Mouse (Mus musculus) forebrain, embryonic 15.5 days (tissue): ENCODE results near the gene Atp10a. TPM values are rescaled to one million over a fixed set of nuclear protein-coding genes. Genes with fewer than 3 reads are reported as not detected.
A peak's percentile ranks its signal among the peaks of the same experiment; 100 is the strongest.

Experiments
- ATAC-seq: fragments of 200-750 bp; cut with Nextera tagmentation; replicated peaks from 2 replicates; pipeline ENCODE4 v1.8.0; 2017; ENCODE audit warnings: mild to moderate bottlenecking, moderate TSS enrichment, moderate library complexity
- H3K27ac ChIP-seq: fragments of 300-500 bp; sonication (generic); replicated peaks from 2 replicates; pipeline ENCODE4 v1.5.1; 2015; ENCODE audit warnings: mild to moderate bottlenecking, inconsistent platforms
- H3K27me3 ChIP-seq: fragments of 300-500 bp; sonication (generic); 2 replicates; pipeline ENCODE4 v1.6.1; 2015; ENCODE audit warnings: inconsistent platforms
- H3K36me3 ChIP-seq: fragments of 300-500 bp; sonication (generic); 2 replicates; pipeline ENCODE4 v1.6.1; 2015; ENCODE audit warnings: mild to moderate bottlenecking, inconsistent platforms
- H3K4me1 ChIP-seq: fragments of 300-500 bp; sonication (generic); 2 replicates; pipeline ENCODE4 v1.6.1; 2015; ENCODE audit warnings: inconsistent platforms
- H3K4me2 ChIP-seq: fragments of 300-500 bp; sonication (generic); replicated peaks from 2 replicates; pipeline ENCODE4 v1.6.1; 2015; ENCODE audit warnings: mild to moderate bottlenecking, inconsistent platforms
- H3K4me3 ChIP-seq: fragments of 300-500 bp; sonication (generic); 2 replicates; pipeline ENCODE4 v1.5.1; 2015; ENCODE audit warnings: mild to moderate bottlenecking, inconsistent platforms
- H3K9ac ChIP-seq: fragments of 300-500 bp; sonication (generic); replicated peaks from 2 replicates; pipeline ENCODE4 v1.6.1; 2015; ENCODE audit warnings: mild to moderate bottlenecking, inconsistent platforms
- H3K9me3 ChIP-seq: fragments of 300-500 bp; sonication (generic); 2 replicates; pipeline ENCODE4 v1.6.1; 2016; ENCODE audit warnings: inconsistent platforms
- WGBS: fragments of 180-500 bp; shearing (Covaris S2); methylation state at CpG from one replicate; pipeline ENCODE4 v1.1.7; 2015; ENCODE audit warnings: mixed read lengths; 5-methylcytosine and 5-hydroxymethylcytosine counted together
- polyA plus RNA-seq: library from polyadenylated mRNA; unstranded; fragments of >200 nt; fragmentation: Nextera tagmentation; extraction: Ambion mirVana; gene quantifications from 2 replicates; pipeline ENCODE4 v1.2.1, GENCODE M21; 2015

Atp10a gene
- polyA plus RNA-seq, 1 experiment from 2014 or later, result 1.2 TPM

DNA sequence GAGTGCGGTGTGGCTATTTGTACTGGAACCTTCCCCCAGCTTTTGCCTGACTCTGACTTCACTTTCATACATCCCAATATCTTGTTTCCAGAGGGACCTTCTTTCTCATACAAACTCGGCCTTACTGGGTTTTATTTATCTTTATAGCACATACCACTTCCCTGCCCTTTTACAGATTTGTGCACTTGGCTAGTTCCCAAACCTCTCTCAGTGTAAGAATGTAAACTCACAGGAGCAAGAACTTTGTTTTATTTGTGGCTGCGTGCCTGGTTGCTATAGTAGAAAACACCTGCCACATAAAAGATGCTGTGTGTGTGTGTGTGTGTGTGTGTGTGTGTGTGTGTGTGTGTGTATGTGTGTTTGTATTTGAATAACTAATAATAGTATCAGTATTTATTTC lies 37.4 kb downstream of the Atp10a start:
- Histone ChIP-seq H3K27me3 (no peaks in the 10 kb centered on the region), H3K4me2 (no peak overlapping the region), H3K4me1 (peaks cover 8% of the 10 kb centered on the region; the same call in 1 of the 2 replicates), H3K9ac (no peak overlapping the region), H3K36me3 (no peaks in the 10 kb centered on the region), H3K27ac (no peak overlapping the region), H3K9me3 (no peaks in the 10 kb centered on the region), H3K4me3 (no peak overlapping the region)
- WGBS, result 29% methylated on average over 3 of the region's 3 CpGs
- no peak for ATAC-seq

DNA sequence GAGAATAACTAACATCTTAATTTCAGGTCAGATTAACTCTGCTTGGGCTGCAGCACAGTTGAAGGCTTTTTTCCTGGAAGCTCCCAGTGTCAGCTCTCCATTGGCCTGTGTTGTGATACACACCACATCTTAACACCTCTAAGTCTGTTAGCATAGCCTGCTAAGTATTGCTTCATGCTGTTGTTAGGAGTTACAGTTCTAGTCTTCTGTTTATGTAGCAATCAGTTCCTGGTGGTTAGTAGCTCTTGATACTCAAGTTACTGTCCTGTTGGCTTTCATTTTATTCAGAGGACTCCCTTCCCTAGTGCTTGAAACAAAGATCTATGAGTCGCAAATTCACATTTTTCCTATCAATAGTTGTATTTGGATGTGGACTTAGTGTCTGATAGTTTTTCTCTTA lies 39.7 kb downstream of the Atp10a start:
- Histone ChIP-seq H3K27ac (no peak overlapping the region), H3K4me3 (no peak overlapping the region), H3K36me3 (no peaks in the 10 kb centered on the region), H3K4me2 (no peak overlapping the region), H3K27me3 (no peaks in the 10 kb centered on the region), H3K4me1 (peaks cover 6% of the 10 kb centered on the region), H3K9me3 (no peaks in the 10 kb centered on the region), H3K9ac (no peak overlapping the region)
- 95% methylated on average over 1 of the region's 1 CpGs for WGBS
- no peak for ATAC-seq

DNA sequence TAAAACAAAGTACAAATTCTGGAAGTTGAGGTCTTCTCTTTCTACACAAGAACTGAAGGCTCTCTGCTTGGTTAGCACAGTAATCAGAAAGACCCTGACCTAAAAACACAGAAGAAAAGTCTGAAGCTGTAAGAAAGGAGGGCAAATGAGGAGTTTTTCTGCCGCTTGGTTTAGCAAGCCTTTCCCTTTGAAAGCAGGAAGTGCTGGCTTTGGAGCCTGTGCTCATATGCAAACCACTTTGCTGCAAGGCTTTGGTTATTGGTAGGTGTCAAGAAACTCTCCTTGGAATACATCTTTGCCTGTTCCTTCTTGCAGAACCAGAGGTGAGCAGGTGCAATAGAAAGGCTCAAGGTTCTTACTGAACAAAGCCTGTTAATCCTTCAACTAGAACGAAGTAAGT lies 41.1 kb downstream of the Atp10a start:
- WGBS, result 50% methylated on average over 2 of the region's 2 CpGs
- no peak overlapping the region for H3K9ac ChIP-seq
- ATAC-seq, result no peak

DNA sequence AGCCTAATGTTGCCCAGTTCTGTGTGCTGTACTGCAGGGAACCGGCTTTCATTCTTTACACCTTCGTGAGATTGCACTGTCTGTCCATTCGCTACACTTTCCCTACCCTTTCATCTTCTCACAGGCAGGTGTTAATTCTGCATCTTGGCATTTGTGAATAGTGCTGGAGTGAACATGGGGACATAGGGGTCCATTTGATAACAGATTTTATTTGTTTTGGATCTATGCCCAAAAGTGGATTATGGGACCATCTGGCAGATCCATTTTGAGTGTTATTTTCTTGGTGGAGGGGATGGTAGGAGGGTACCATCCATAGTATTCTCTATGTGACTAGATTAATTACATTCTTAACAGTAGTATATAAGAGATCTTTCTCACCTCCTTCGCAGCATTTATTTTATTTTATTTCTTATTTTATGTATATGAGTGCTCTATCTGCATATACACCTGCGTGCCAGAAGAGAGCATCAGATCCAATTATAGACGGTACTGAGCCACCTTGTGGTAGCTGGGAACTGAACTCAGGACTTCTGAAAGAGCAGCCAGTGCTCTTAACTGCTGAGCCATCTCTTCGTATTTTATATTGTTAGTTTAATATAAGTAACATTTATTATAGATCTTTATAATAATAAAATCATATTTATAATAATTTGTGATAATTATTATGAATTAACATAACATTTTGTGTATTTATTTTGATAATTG lies 42.9 kb downstream of the Atp10a start:
- Histone ChIP-seq H3K36me3 (no peaks in the 10 kb centered on the region), H3K27me3 (no peaks in the 10 kb centered on the region), H3K9me3 (no peaks in the 10 kb centered on the region), H3K4me3 (no peak overlapping the region), H3K9ac (no peak overlapping the region), H3K4me1 (no peaks in the 10 kb centered on the region; the same call in 1 of the 2 replicates), H3K4me2 (no peak overlapping the region), H3K27ac (no peak overlapping the region)
- ATAC-seq, result peak; percentile 74
- 71% methylated on average over 7 of the region's 7 CpGs for WGBS

More for the DNA sequence above, 41.1 kb downstream of the Atp10a start:
- H3K36me3 ChIP-seq, result no peaks in the 10 kb centered on the region
- H3K27me3 ChIP-seq, result no peaks in the 10 kb centered on the region
- no peak overlapping the region for H3K27ac ChIP-seq
- peaks cover 6% of the 10 kb centered on the region for H3K4me1 ChIP-seq
- no peak overlapping the region for H3K4me2 ChIP-seq
- H3K9me3 ChIP-seq, result no peaks in the 10 kb centered on the region
- no peak overlapping the region for H3K4me3 ChIP-seq

DNA sequence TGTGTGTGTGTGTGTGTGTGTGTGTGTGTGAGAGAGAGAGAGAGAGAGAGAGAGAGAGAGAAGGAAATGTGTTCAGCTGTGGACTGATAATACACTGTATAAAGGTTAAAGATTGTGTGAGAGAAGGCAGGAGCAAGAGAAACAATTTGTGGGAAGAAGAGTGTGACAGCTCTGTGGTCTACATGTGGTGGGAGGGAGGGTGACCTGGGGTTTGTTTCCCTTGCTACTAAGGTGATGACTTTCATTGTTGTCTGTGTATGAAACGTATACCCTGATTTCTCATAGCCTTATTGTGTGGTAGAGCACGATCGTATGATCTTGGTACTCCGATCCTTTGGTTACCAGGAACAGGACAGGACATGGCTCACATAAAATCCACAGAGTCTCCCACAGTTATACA lies 45.3 kb downstream of the Atp10a start:
- no peak overlapping the region for H3K27ac ChIP-seq
- H3K4me2 ChIP-seq, result no peak overlapping the region
- H3K4me3 ChIP-seq, result no peak overlapping the region
- no peaks in the 10 kb centered on the region; the same call in 1 of the 2 replicates for H3K4me1 ChIP-seq
- no peak overlapping the region for H3K9ac ChIP-seq
- WGBS, result 95% methylated on average over 4 of the region's 4 CpGs
- no peak for ATAC-seq
- no peaks in the 10 kb centered on the region for H3K27me3 ChIP-seq
- no peaks in the 10 kb centered on the region for H3K36me3 ChIP-seq
- H3K9me3 ChIP-seq, result no peaks in the 10 kb centered on the region

DNA sequence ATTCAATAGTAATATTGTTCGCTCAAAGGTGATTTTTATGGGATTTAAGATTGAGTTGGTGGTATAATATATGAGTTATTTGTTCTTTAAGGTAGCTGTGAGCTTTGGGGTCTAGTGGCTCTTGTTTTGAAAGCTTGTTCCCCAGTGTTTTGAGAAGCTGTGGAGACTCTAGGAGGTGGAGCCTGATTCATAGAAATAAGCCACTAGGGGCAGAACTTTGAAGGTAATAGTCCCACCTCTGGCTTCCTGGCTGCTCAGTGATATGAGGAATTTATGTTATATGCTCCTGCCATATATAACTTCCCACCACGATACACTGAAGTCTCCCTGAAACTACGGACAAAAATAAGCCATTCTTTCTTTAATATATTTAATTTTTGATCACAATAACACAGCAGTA lies 49.2 kb downstream of the Atp10a start:
- H3K4me3 ChIP-seq, result no peak overlapping the region
- H3K36me3 ChIP-seq, result no peaks in the 10 kb centered on the region
- 98% methylated on average over 3 of the region's 3 CpGs for WGBS
- no peak overlapping the region for H3K9ac ChIP-seq
- no peaks in the 10 kb centered on the region for H3K9me3 ChIP-seq
- H3K4me1 ChIP-seq, result no peaks in the 10 kb centered on the region
- no peaks in the 10 kb centered on the region for H3K27me3 ChIP-seq
- H3K27ac ChIP-seq, result no peak overlapping the region
- H3K4me2 ChIP-seq, result no peak overlapping the region
- ATAC-seq, result no peak

DNA sequence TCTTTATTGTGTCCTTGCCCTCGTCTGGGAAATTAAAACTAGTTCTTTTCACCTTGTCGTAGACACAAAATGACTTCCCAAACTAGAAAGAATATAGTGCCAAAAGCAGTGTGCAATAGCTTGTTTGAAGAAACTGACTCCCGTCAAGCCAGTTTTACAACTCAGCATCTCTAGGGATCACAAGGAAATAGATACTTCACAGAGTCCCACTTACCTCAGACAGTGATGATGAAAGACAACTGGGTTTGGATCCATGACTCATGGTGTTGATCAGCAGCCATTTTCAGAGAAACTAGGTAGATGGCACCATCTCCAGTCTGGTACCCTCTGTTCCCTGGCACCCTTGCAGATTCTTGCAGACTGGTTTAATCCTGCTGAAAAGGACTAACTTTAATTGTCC lies 53.3 kb downstream of the Atp10a start:
- 78% methylated on average over 3 of the region's 3 CpGs for WGBS
- H3K9me3 ChIP-seq, result no peaks in the 10 kb centered on the region
- no peaks in the 10 kb centered on the region for H3K4me1 ChIP-seq
- H3K27ac ChIP-seq, result no peak overlapping the region
- H3K9ac ChIP-seq, result no peak overlapping the region
- H3K36me3 ChIP-seq, result no peaks in the 10 kb centered on the region
- no peak for ATAC-seq
- H3K4me3 ChIP-seq, result no peak overlapping the region
- no peak overlapping the region for H3K4me2 ChIP-seq
- H3K27me3 ChIP-seq, result no peaks in the 10 kb centered on the region

DNA sequence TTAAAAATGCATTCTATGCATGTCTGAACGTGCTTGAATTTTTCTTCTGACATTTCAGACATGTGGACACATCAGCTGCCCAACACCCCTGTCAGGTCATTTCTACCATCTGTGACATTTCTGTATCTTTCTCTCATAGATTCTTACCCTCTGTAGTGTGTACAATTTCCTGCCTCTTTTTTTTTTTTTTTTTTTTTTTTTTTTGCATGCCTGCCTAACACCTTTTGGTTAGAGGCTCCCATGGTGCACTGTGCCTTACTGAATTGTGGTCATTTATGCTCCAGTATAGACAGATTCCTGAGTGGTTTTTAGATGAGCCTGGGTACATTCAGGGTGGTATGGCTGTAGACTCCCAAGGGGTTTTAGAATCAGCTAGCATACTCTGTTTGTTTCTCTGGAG lies 54.3 kb downstream of the Atp10a start:
- H3K27ac ChIP-seq, result no peak overlapping the region
- no peaks in the 10 kb centered on the region for H3K27me3 ChIP-seq
- no peaks in the 10 kb centered on the region for H3K9me3 ChIP-seq
- no peak overlapping the region for H3K4me3 ChIP-seq
- WGBS, result 80% methylated on average over 1 of the region's 1 CpGs
- no peaks in the 10 kb centered on the region for H3K4me1 ChIP-seq
- H3K36me3 ChIP-seq, result no peaks in the 10 kb centered on the region
- H3K4me2 ChIP-seq, result no peak overlapping the region
- H3K9ac ChIP-seq, result no peak overlapping the region
- ATAC-seq, result no peak

DNA sequence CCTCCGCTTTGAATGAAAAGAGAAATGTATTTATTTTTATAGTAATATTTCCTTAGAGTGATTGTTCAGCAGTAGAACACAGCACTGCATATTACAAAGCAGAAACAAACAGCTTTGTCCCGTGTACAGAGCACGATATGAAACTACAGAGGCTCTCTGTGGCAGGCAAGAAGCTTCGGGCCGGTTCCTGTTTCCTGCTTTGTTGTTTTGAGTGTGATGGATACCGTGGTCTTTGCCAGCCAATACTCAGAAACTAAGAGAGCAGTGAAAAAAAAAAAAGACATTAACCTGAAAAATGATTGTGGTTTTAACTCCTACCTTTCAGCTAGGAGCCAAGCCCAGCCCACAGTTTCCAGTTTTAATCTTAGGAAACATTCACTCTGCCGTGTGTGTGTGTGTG lies 55.8 kb downstream of the Atp10a start:
- WGBS, result 91% methylated on average over 7 of the region's 7 CpGs
- Histone ChIP-seq H3K9me3 (no peaks in the 10 kb centered on the region), H3K27me3 (no peaks in the 10 kb centered on the region), H3K27ac (no peak overlapping the region), H3K4me1 (no peaks in the 10 kb centered on the region), H3K36me3 (no peaks in the 10 kb centered on the region), H3K4me3 (no peak overlapping the region), H3K9ac (no peak overlapping the region), H3K4me2 (no peak overlapping the region)
- ATAC-seq, result no peak

DNA sequence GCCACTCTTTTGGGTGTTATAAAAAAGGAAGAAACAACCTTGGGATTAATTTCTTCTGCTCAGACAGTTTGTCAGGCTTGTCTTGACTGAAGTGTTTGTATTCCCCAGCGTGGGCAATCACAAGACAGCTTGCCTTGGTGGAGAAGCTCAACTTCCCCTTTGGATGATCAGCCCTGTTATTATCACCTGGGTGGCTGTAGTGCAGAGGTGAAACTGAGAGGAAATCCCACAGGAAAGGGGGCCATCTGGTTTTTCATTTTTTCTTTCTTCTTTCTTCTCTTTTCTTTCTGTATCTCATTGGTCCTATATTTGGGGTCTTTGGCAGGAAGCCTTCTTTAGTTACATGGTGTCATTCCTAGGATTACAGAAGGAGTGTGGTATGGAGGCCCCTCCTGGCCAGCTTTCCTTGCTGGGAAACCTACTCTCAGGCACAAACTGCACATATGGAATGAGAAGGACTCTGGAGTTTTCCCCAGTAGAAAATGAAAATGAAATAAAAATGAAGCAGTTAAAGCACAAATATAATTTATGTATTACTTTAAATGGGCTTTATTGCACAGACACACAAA lies 59.7 kb downstream of the Atp10a start:
- Histone ChIP-seq H3K9ac (no peak overlapping the region), H3K4me2 (no peak overlapping the region), H3K9me3 (no peaks in the 10 kb centered on the region), H3K27me3 (no peaks in the 10 kb centered on the region), H3K4me3 (no peak overlapping the region), H3K4me1 (no peaks in the 10 kb centered on the region), H3K27ac (no peak overlapping the region), H3K36me3 (no peaks in the 10 kb centered on the region)
- 84% methylated on average over 1 of the region's 1 CpGs for WGBS
- no peak for ATAC-seq

DNA sequence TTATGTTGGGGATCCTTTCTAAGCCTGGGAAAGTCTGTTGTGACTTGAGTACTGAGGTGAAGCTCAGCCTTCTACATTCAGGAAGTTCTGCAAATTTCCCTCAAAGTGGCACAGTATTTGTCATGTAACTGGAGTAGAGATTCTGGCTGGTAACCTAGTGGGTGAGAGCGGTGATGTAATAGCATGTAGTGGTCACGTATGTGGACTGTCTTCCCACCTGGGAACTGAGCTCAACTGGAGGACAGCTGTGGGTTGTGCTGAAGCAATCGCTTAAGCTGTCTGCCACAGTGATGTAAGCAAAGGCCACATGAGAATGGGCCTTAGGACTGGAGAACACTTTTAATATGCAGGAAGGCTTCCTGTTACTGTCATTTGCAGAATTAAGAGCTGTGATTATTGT lies 60.7 kb downstream of the Atp10a start:
- Histone ChIP-seq H3K36me3 (no peaks in the 10 kb centered on the region), H3K9ac (no peak overlapping the region), H3K4me3 (no peak overlapping the region), H3K27ac (no peak overlapping the region), H3K9me3 (no peaks in the 10 kb centered on the region), H3K4me1 (no peaks in the 10 kb centered on the region), H3K27me3 (no peaks in the 10 kb centered on the region), H3K4me2 (no peak overlapping the region)
- WGBS, result 95% methylated on average over 3 of the region's 3 CpGs
- no peak for ATAC-seq

DNA sequence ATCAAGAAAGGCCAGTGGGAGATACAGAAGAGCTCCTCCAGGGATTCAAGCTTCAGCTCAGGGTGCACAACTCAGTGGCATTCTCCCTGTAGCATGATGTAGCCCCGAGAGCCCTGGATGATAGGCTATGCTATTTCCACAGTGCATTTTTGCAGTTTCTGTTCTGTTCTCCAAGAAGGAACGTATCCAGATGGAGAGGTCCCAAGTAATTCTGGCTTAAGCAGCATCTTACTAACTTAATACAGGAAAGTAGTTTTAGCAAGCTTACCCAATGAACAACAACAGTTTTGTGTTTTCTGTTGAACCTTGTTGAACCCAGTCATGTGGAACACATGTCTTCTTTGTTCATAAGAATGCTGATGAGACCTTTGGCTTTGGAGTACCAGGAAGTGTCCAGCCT lies 62.6 kb downstream of the Atp10a start:
- Histone ChIP-seq H3K36me3 (no peaks in the 10 kb centered on the region), H3K4me2 (no peak overlapping the region), H3K27me3 (no peaks in the 10 kb centered on the region), H3K9me3 (no peaks in the 10 kb centered on the region), H3K27ac (no peak overlapping the region), H3K4me3 (no peak overlapping the region), H3K4me1 (no peaks in the 10 kb centered on the region), H3K9ac (no peak overlapping the region)
- ATAC-seq, result no peak
- 65% methylated on average over 2 of the region's 2 CpGs for WGBS
